Mouse (Mus musculus) adrenal gland, postnatal 36 days (tissue): Measurements from ENCODE around the gene Cyp46a1. TPM values are rescaled to one million over a fixed set of nuclear protein-coding genes. Genes with fewer than 3 reads are reported as not detected.

Experiments used
- DNase-seq, 2 experiments: peaks; one replicate each; pipeline ENCODE4 v3.0.0; 2021; ENCODE audit warnings: mixed read lengths in 1 of 2
- total RNA-seq, 2 experiments: library from RNA; stranded (reverse); gene quantifications; 2 replicates each; pipeline ENCODE4 v1.2.3; 2021

Gene Cyp46a1
- total RNA-seq, 2 experiments from 2014 or later = 0.99 to 2.0 TPM

- no peak for DNase-seq
Measured at GRCm38 (mm10) chr12:108311741-108312290, 22.4 kb upstream of the Cyp46a1 start.

DNA sequence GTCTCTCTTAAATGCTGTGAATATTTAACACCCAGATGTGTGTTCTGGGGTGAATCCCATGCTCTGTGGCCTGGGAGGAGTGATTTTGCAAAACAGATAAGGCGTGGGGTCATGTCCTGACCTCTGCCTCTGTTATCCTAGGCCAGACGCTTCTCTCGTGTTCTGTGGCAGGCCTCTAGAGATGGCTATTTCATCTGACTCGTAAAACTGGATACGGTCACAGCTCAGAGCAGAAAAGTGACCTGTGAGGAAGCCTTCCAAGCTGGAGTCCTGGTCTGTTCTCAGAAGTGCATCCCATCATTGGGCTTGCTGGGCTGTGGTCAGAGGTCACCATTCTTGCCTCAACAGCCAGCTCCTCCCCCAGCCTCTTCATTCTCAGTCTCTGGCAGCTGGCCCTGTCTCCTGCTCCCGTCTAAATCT lies 21.7 kb upstream of the Cyp46a1 start:
- DNase-seq = peak; percentile 17 to 32

GRCm38 (mm10) chr12:108313244-108313772 lies 20.9 kb upstream of the Cyp46a1 start:
- DNase-seq = no peak

- DNase-seq = no peak
Measured at GRCm38 (mm10) chr12:108315818-108316217, 18.4 kb upstream of the Cyp46a1 start.

- no peak for DNase-seq
Measured at GRCm38 (mm10) chr12:108316655-108317054, 17.5 kb upstream of the Cyp46a1 start.

DNA sequence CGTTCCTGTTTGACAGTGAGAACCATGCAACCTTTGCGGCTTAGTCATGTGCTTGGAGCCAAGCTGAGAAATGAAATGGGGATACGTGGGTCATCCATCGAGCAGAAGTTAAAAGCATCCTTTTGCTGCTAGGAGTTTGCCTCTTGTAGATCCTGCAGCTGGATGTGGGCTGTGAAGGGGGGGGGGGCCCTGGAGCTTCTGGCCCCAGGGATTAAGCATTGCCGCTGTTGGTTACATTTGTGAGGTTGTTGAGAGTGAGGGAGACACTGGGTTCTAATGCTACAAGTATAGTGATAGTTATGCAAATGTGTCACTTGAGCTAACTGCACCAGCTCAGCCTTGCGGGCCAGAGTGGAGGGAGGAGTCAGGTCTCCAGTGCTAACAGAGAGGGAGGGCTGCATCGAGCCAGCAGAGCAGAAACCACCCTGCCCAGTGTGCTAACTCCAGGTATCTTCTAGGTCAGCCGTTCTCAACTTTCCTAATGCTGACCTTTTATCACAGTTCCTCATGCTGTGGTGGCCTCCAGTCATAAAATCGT lies 16.9 kb upstream of the Cyp46a1 start:
- DNase-seq = no peak

- DNase-seq = no peak
Measured at GRCm38 (mm10) chr12:108317826-108318430, 16.3 kb upstream of the Cyp46a1 start.

- DNase-seq = no peak
Measured at GRCm38 (mm10) chr12:108318499-108318898, 15.7 kb upstream of the Cyp46a1 start.

DNA sequence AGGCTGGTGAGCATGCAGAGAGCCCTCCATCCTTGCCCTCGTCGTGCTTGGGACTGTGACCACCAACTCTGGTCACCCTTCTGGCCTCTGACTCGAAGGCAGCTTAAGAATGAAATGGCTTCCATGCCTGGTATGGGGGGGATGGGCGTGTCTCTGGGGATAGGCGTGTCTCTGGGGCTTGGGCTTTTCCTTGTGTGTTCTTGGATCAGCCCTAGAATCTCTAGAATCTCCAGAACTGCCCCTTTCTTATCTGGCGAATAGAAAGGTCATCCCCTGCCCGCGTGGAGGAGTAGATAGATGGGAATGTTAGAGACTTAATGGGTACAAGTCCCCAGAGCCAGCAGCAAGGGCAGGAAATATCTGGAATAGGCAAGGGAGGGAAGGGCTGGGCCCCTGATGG lies 14.1 kb upstream of the Cyp46a1 start:
- no peak for DNase-seq

GRCm38 (mm10) chr12:108326401-108326800 lies 7.8 kb upstream of the Cyp46a1 start:
- no peak for DNase-seq

GRCm38 (mm10) chr12:108327889-108328491 lies 6.2 kb upstream of the Cyp46a1 start:
- peak; percentile 11 to 22 for DNase-seq

GRCm38 (mm10) chr12:108333056-108333455 lies 1.1 kb upstream of the Cyp46a1 start:
- DNase-seq = peak; percentile 88 to 93

DNA sequence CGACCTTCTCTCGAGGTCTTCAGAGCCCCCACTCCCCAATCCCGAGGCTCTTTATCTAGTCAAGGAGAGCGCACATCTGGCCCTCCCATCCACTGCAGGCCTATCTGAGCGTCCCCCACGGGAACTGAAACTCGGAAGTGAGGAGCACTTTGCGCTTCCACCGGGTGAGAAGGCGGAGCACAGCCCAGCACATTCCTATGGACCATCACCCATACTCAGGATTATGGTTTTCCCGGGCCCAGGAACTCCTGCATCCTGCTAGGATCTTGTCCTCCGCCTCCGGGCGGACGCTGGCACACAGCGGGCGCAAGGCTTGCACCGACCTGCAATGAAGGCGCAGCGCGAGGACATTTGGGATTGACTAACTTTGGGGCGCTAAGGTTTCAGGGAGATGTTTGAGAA lies 699 bp upstream of the Cyp46a1 start:
- no peak for DNase-seq

DNA sequence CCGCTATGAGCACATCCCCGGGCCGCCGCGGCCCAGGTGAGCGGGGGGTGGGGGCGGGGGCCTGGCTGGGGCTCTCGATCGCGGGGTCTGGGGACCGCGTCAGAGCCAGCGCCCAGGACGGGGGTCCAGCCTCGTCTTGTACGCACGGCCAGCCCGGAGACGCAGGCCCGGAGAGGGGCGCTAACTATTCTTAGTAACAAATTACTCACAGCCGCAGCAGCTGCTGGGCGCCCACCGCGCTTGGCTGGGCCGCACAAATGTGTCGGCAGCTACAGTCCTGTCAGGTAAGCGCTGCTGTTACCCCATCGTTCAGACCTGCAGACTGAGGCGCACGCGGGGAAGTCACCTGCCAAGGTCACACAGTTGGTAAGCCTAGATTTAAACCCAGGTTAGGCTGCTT lies 348 bp downstream of the Cyp46a1 start:
- DNase-seq = no peak

GRCm38 (mm10) chr12:108338572-108339190 lies 4.5 kb downstream of the Cyp46a1 start:
- peak; percentile 30 to 39 for DNase-seq

GRCm38 (mm10) chr12:108348151-108348550 lies 14.0 kb downstream of the Cyp46a1 start:
- no peak for DNase-seq

DNA sequence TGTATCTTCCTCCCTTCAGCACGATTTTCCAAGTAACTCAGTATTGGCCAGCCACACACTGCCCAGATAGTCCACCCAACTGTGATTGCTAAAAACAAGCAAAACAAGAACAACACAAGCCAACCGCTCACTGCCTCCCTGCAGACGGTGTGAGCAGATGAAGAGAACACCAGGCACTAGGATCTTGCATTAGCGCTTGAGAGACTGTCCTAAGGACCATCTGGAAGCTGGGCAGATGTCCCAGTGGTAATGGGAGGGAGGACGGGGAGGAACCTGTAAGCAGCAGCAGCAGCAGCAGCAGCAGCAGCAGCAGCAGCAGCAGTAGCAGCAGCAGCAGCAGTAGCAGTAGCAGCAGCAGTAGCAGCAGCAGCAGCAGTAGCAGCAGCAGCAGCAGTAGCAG lies 14.8 kb downstream of the Cyp46a1 start:
- no peak for DNase-seq

GRCm38 (mm10) chr12:108350931-108351330 lies 16.8 kb downstream of the Cyp46a1 start:
- DNase-seq = no peak

GRCm38 (mm10) chr12:108352371-108353136 lies 18.4 kb downstream of the Cyp46a1 start:
- DNase-seq = no peak

DNA sequence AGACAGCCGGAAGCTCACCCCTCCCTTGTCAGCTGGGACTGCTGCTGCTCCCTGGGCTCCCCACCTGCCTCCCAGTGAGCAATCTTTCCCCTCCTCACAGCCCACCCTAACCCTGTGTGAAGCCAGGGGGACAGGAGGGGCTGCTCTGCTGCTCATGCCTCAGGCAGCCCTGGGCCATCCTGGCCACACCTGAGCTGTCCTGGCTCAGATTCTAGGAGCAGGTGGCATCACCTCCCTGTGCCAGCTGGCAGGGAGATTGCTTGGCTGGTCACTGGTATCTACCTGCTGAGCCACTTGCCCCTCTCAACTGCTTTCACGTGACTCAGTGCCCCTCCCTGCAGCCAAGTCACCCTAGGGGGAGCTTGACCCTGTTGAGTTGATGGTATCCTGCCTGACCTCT lies 20.1 kb downstream of the Cyp46a1 start:
- no peak for DNase-seq

GRCm38 (mm10) chr12:108355271-108355670 lies 21.1 kb downstream of the Cyp46a1 start:
- no peak for DNase-seq

GRCm38 (mm10) chr12:108355986-108356385 lies 21.8 kb downstream of the Cyp46a1 start:
- DNase-seq = no peak
